Mouse (Mus musculus) spleen, adult 2 months (tissue): ENCODE data around the gene H2al1m.
"Not testable (repeated sequence)": the region's sequence is repeated elsewhere in the genome, so short reads cannot be mapped to it uniquely, and the experiment has no call there.

Source experiments
- CTCF ChIP-seq: fragments of 200-500 bp; IDR thresholded peaks from 2 replicates; pipeline ENCODE4 v1.5.1; 2011; ENCODE audit warnings: mild to moderate bottlenecking, inconsistent platforms; ENCODE audit not compliant: insufficient read depth, insufficient read length, insufficient replicate concordance; ENCODE audit errors: extremely low read depth
- POLR2A ChIP-seq: fragments of 200-500 bp; IDR thresholded peaks from 2 replicates; pipeline ENCODE4 v1.6.1; 2011; ENCODE audit warnings: low read depth, low read length, inconsistent platforms

- not testable (repeated sequence) for TF ChIP-seq CTCF, POLR2A
These were observed 48.9 kb downstream of the H2al1m start for GRCm38 (mm10) chrX:9332366-9332962.
